Mouse (Mus musculus) granulocyte monocyte progenitor cell, adult 5-6 weeks (primary cell): Measurements from ENCODE around the gene Zbtb37. TPM values are rescaled to one million over a fixed set of nuclear protein-coding genes. Genes with fewer than 3 reads are reported as not detected.

Experiments
- ATAC-seq: replicated peaks from 2 replicates; pipeline ENCODE4 v1.8.0; 2016; ENCODE audit warnings: mild to moderate bottlenecking, moderate TSS enrichment, inconsistent platforms; ENCODE audit not compliant: poor library complexity, severe bottlenecking
- total RNA-seq, 2 experiments: library from RNA; stranded (forward) in 1 of 2; stranded (reverse) in 1 of 2; fragments of 200-712, 200-1000 nt in 1 of 2; fragments of >200 nt in 1 of 2; fragmentation: Nextera tagmentation in 1 of 2; gene quantifications; 2 replicates each; pipeline ENCODE4 v1.2.3; 2014 to 2017

Zbtb37 gene
- 7.2 and 10.0 TPM in 2 replicates for total RNA-seq (2014; fragmentation: Nextera tagmentation)
- total RNA-seq (2017) = 5.0 and 5.7 TPM in 2 replicates

GRCm38 (mm10) chr1:161034435-161035280 lies at the start of gene Zbtb37:
TSS of gene Zbtb37 (minus strand) at chr1:161034849.
- ATAC-seq = peak; percentile 67

GRCm38 (mm10) chr1:161077243-161077642 lies 42.6 kb upstream of the Zbtb37 start:
- ATAC-seq = peak; percentile 55

DNA sequence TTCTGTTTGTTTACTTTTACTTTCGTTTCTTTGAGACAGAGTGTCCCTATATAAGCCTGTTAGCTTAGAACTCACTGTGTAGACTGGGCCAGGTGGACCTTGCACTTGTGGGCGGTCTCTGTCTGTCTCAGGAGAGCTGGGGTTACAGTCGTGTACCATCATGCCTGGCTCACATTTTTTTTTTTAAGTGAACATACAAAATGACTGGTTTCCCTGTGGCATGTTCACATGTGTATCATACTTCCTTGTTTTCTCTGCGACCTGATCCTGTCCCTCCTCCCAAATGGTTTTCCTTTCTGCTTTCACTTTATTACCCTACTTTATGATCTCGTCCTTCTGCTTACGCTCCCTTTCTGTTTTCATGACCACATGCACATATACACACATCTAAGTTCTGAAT lies 41.6 kb upstream of the Zbtb37 start:
- peak; percentile 75 for ATAC-seq

GRCm38 (mm10) chr1:161071272-161071620 lies 36.6 kb upstream of the Zbtb37 start:
- ATAC-seq = peak; percentile 15

GRCm38 (mm10) chr1:161070352-161071271 lies 36.0 kb upstream of the Zbtb37 start, which contains the start of the genes Dars2 and Cenpl:
TSS of gene Dars2 (minus strand) at chr1:161070658.
TSS of gene Cenpl (plus strand) at chr1:161070713.
- ATAC-seq = peak; percentile 88

GRCm38 (mm10) chr1:161063351-161063750 lies 28.7 kb upstream of the Zbtb37 start:
- ATAC-seq = no peak

- ATAC-seq = no peak
Observed at GRCm38 (mm10) chr1:161057164-161057563, 22.5 kb upstream of the Zbtb37 start.

- ATAC-seq = no peak
Observed at GRCm38 (mm10) chr1:161046972-161047371, 12.3 kb upstream of the Zbtb37 start.

DNA sequence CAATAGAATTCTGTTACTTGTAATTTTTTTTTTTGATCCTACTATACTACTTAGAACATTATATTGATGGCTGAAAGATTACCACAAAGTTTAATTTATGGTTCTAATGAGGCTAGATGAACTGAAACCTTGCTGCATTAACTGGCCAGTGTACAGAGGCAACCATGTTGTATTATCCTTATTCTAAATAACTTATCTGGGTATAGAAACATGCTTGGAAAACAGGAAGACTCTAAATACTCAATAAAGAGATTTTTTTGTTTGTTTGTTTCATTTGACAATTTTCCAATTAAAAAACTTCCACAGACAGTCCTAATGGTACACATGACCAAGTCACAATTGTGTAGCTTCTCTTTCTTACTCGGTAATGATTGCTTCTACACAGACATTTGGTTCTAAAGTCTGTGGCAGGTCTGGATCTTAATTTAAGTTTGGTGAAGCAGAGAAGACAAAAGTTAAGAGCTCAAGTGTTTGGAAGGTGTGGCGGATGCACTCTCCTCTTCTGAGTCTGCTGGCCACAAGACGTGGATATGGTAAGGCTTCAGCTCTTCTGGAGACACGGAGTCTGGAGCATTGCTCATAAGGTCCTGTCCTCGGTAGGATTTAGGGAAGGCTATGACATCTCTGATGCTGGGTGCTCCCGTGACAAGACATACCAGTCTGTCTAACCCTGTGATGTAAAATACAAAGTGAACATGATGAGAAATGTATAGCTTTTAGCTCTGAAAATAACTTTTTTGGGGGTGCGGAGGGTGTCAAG lies 6.8 kb upstream of the Zbtb37 start:
- no peak for ATAC-seq

- no peak for ATAC-seq
Observed at GRCm38 (mm10) chr1:161040855-161041254, 6.2 kb upstream of the Zbtb37 start.

GRCm38 (mm10) chr1:161040426-161040770 lies 5.7 kb upstream of the Zbtb37 start:
- no peak; the same call in 1 of the 2 replicates for ATAC-seq

GRCm38 (mm10) chr1:161039741-161040425 lies 5.2 kb upstream of the Zbtb37 start:
- ATAC-seq = peak; percentile 8

GRCm38 (mm10) chr1:161038968-161039721 lies 4.5 kb upstream of the Zbtb37 start:
- ATAC-seq = no peak

- ATAC-seq = no peak
Observed at GRCm38 (mm10) chr1:161038004-161038403, 3.4 kb upstream of the Zbtb37 start.

DNA sequence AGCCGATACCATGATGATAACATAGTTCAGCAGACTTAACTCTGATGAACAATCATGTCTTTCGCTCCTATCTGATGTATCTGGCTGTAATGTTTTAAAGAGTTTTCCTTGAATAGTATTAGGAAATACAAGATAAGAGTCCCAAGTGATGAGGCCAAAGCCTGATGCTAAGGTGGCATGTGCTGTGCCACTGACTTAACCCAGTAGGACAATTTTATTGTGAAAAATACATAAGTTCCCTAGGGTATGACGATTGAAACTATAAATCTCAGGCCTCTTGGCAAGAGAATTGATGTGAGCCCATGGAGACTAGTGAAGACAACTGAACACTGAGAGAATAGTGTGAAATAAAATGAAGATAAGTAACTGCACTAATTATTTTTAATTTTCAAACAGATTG lies 3.0 kb upstream of the Zbtb37 start:
- no peak for ATAC-seq

DNA sequence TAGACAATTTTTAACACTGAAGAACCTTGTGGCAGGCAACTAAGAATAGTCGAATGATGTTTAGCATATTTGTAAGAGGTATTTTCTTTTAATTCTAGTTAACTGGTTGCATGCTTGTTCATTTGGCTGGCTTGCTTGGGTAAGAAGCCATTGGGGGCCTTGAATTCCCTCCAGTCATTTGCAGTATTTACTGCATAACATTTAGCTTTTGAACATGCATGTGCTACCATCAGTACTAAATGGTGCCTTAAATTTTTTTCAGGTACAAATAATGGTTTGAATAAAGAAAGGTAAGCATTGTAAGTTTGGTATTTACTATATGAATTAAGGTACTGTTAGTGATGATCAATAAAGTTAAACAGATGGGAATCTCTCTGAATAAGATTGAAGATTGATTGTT lies 2.4 kb upstream of the Zbtb37 start:
- no peak for ATAC-seq

GRCm38 (mm10) chr1:161036411-161036841 lies 1.8 kb upstream of the Zbtb37 start:
- no peak for ATAC-seq

- 0 out of 2 replicates have a peak, but pooled peaks have one; percentile 0 for ATAC-seq
Observed at GRCm38 (mm10) chr1:161035786-161036404, 1.2 kb upstream of the Zbtb37 start.
